Mouse (Mus musculus): ENCODE measurements around the gene Hist2h3b. TPM values are rescaled to one million over a fixed set of nuclear protein-coding genes. Genes with fewer than 3 reads are reported as not detected.

Gene Hist2h3b
- total and polyA plus RNA-seq, 3 experiments: 12.1 to 1,421 (median 39.4) TPM

GRCm38 (mm10) chr3:96262979-96263550, 5.4 kb upstream of the Hist2h3b start, which contains the start of gene Hist2h4:
Gene Hist2h4, minus strand, starts transcription at chr3:96263311.
- Histone ChIP-seq H3K9ac (ENCODE audit: insufficient read depth, low read depth) (peak within 1 kb of the TSS; percentile 85), H3K27me3 (replicated peaks) (no peaks in the 10 kb centered on the region), H3K4me1 (ENCODE audit: control insufficient read depth in 1 of 2, insufficient read depth in 2 of 2) (peaks cover 0 to 46% of the 10 kb centered on the region in 2 experiments; a peak in 3 of 4 replicates), H3K79me2 (replicated peaks; ENCODE audit: control insufficient read depth, extremely low read depth, insufficient read depth, poor library complexity, severe bottlenecking) (0 out of 2 replicates have a peak, but pooled peaks cover 10% of the 10 kb centered on the region), H3K36me3 (replicated peaks in 1 of 2; ENCODE audit: control insufficient read depth in 1 of 2, insufficient read depth in 1 of 2, low read length in 1 of 2) (no peaks in the 10 kb centered on the region), H3K4me3 (replicated peaks in 1 of 3; ENCODE audit: low read depth in 2 of 3, low read length in 2 of 3, poor library complexity in 1 of 3) (peak within 1 kb of the TSS; percentile 62 to 67 (median 63)), H3K27ac (ENCODE audit: insufficient read depth, low read depth) (peak within 1 kb of the TSS; percentile 98), H3K9me3 (replicated peaks; ENCODE audit: low read length) (no peaks in the 10 kb centered on the region), H3K4me2 (ENCODE audit: insufficient read depth, low read depth, poor library complexity, severe bottlenecking) (peak within 1 kb of the TSS; percentile 96)
- TF ChIP-seq MXI1 (IDR thresholded peaks at IDR 0.05; ENCODE audit: low read depth, low read length) (peak; percentile 64; the same call in 1 of the 2 replicates), GABPA (IDR thresholded peaks at IDR 0.05; ENCODE audit: insufficient replicate concordance, low read depth, low read length) (no peak), ZNF384 (IDR thresholded peaks at IDR 0.05; ENCODE audit: low read depth, low read length) (peak; percentile 84), RAD21 (IDR thresholded peaks at IDR 0.05; ENCODE audit: low read depth, low read length) (no peak), HCFC1 (IDR thresholded peaks at IDR 0.05; ENCODE audit: low read depth, low read length) (peak; percentile 87), ZC3H11A (IDR thresholded peaks at IDR 0.05; ENCODE audit: low read depth, low read length) (no peak), TCF12 (IDR thresholded peaks at IDR 0.05; ENCODE audit: low read depth, low read length) (peak; percentile 89), MYC (IDR thresholded peaks at IDR 0.05; ENCODE audit: low read depth, low read length) (peak; percentile 72), SIN3A (IDR thresholded peaks at IDR 0.05; ENCODE audit: low read length) (peak; percentile 89), IRF4 (IDR thresholded peaks at IDR 0.05; ENCODE audit: low read depth, low read length) (peak; percentile 49), NRF1 (IDR thresholded peaks at IDR 0.05; ENCODE audit: low read depth, low read length) (peak; percentile 28; the same call in 1 of the 2 replicates), JUND (conservative IDR thresholded peaks at IDR 0.05; ENCODE audit: low read depth, low read length) (peak; percentile 93), MEF2A (IDR thresholded peaks at IDR 0.05; ENCODE audit: borderline replicate concordance, low read depth, low read length) (peak; percentile 56), JUN (IDR thresholded peaks at IDR 0.05; ENCODE audit: insufficient read depth, low read depth, low read length) (peak; percentile 74), CHD1 (IDR thresholded peaks at IDR 0.05; ENCODE audit: low read depth, low read length) (peak; percentile 83), SMC3 (IDR thresholded peaks at IDR 0.05; ENCODE audit: low read depth, low read length) (peak; percentile 15; the same call in 1 of the 2 replicates), UBTF (IDR thresholded peaks at IDR 0.05; ENCODE audit: low read depth, low read length) (peak; percentile 98), ZMIZ1 (IDR thresholded peaks at IDR 0.05; ENCODE audit: low read depth, low read length) (peak; percentile 100), TBP (conservative IDR thresholded peaks at IDR 0.05; ENCODE audit: low read depth, low read length) (peak; percentile 99), BHLHE40 (IDR thresholded peaks at IDR 0.05; ENCODE audit: low read depth, low read length) (no peak), USF1 (IDR thresholded peaks at IDR 0.05; ENCODE audit: low read depth, low read length) (no peak), POLR2A (IDR thresholded peaks at IDR 0.05; ENCODE audit: low read depth, low read length) (peak; percentile 97), ETS1 (conservative IDR thresholded peaks at IDR 0.05; ENCODE audit: low read depth, low read length) (peak; percentile 72), CTCF (conservative IDR thresholded peaks at IDR 0.05 in 1 of 2, IDR thresholded peaks at IDR 0.05 in 1 of 2; ENCODE audit: low read depth in 2 of 2, low read length in 2 of 2) (peak in 1 of 2 experiments; percentile 66; a peak in 2 of 4 replicates), MAZ (IDR thresholded peaks at IDR 0.05; ENCODE audit: low read depth, low read length) (no peak; the same call in none of the 2 replicates), EP300 (IDR thresholded peaks at IDR 0.05; ENCODE audit: low read length) (no peak), E2F4 (IDR thresholded peaks at IDR 0.05; ENCODE audit: insufficient replicate concordance, low read depth, low read length) (peak; percentile 100), KAT2A (IDR thresholded peaks at IDR 0.05; ENCODE audit: insufficient replicate concordance, low read length) (peak; percentile 81), NELFE (IDR thresholded peaks at IDR 0.05; ENCODE audit: low read depth, low read length) (peak; percentile 100), CHD2 (IDR thresholded peaks at IDR 0.05; ENCODE audit: low read length) (no peak), POLR2AphosphoS2 (IDR thresholded peaks at IDR 0.05; ENCODE audit: low read depth, low read length) (peak; percentile 96), RCOR1 (conservative IDR thresholded peaks at IDR 0.05; ENCODE audit: low read depth, low read length) (peak; percentile 93), MAX (IDR thresholded peaks at IDR 0.05; ENCODE audit: low read length) (no peak), ELF1 (IDR thresholded peaks at IDR 0.05; ENCODE audit: low read depth, low read length) (peak; percentile 71)
- peak; percentile 98 for DNase-seq (ENCODE audit: extremely low read depth)
- dilution Hi-C loops (cut with MboI; ENCODE audit: extremely low pct_ligation_motif_present, extremely low pct_unique_long_range_greater_than_20kb, low sequenced_read_pairs) (no loop called here), in situ Hi-C loops (cut with MboI; ENCODE audit: low pct_ligation_motif_present, low pct_unique_long_range_greater_than_20kb, low sequenced_read_pairs) (no loop called here)

Measured in CH12.LX (cell line).